Mouse (Mus musculus) kidney, adult 2 months (tissue): ENCODE results near the gene Neb.

Experiments used
- CTCF ChIP-seq: fragments of 200-500 bp; conservative IDR thresholded peaks from 2 replicates; pipeline ENCODE4 v1.5.1; 2011; ENCODE audit warnings: low read depth, mild to moderate bottlenecking, control low read depth, low read length, moderate library complexity, mixed read lengths; ENCODE audit not compliant: insufficient read depth, insufficient read length
- POLR2A ChIP-seq: fragments of 200-500 bp; IDR thresholded peaks from one replicate; pipeline ENCODE4 v1.6.1; 2011; ENCODE audit warnings: low read depth, low read length, control low read depth

- no peak for TF ChIP-seq CTCF
- no peak for TF ChIP-seq POLR2A
These were observed 47.2 kb upstream of the Neb start for GRCm38 (mm10) chr2:52425523-52425795.
